Mouse (Mus musculus) sigmoid colon, adult 10 weeks (tissue): ENCODE data around the gene Lrp8. TPM values are rescaled to one million over a fixed set of nuclear protein-coding genes. Genes with fewer than 3 reads are reported as not detected.

Experiments
- polyA plus RNA-seq: library from polyadenylated mRNA; stranded (reverse); fragments of 350-450 nt; fragmentation: Illumina TruSeq; extraction: RNeasy Lipid Tissue Mini Kit (QIAGEN cat#74804); gene quantifications from one replicate; pipeline ENCODE4 v1.2.3, GENCODE M21; 2014; ENCODE audit warnings: low read depth, low replicate concordance

The Lrp8 gene
- polyA plus RNA-seq: 1.7 TPM

GRCm38 (mm10) chr4:107802185-107802449 lies at the start of gene Lrp8:
Lrp8 (plus strand) TSS chr4:107802261.

GRCm38 (mm10) chr4:107879254-107880050 lies 77.4 kb downstream of the Lrp8 start, which contains the start of gene Magoh:
Magoh (plus strand) TSS chr4:107879755.

GRCm38 (mm10) chr4:107889731-107890432 lies 87.8 kb downstream of the Lrp8 start, which contains the start of gene 0610037L13Rik:
0610037L13Rik (plus strand) TSS chr4:107889813.

GRCm38 (mm10) chr4:107923145-107923802 lies 121.2 kb downstream of the Lrp8 start, which contains the start of gene Cpt2:
Cpt2 (minus strand) TSS chr4:107923610.

Other genes starting within 250 kb of the Lrp8 start
- gene Dmrtb1, start 118.0 kb upstream of the Lrp8 start, polyA plus RNA-seq: not detected
- gene Magoh, start 77.5 kb downstream of the Lrp8 start, polyA plus RNA-seq: 155 TPM
- gene 0610037L13Rik, start 87.6 kb downstream of the Lrp8 start, polyA plus RNA-seq: 33.1 TPM
- gene Cpt2, start 121.3 kb downstream of the Lrp8 start, polyA plus RNA-seq: 128 TPM
- gene Slc1a7, start 166.1 kb downstream of the Lrp8 start, polyA plus RNA-seq: not detected